Mouse (Mus musculus) adrenal gland, adult (tissue): Measurements from ENCODE around the gene Ing4.
"Not testable (repeated sequence)": the region's sequence is repeated elsewhere in the genome, so short reads cannot be mapped to it uniquely, and the experiment has no call there.

Source experiments
- DNase-seq, 2 experiments: peaks; one replicate each; pipeline ENCODE4 v3.0.0; 2022 to 2023; ENCODE audit warnings: low spot score in 1 of 2; ENCODE audit not compliant: inconsistent age in 2 of 2

Gene Ing4

DNA sequence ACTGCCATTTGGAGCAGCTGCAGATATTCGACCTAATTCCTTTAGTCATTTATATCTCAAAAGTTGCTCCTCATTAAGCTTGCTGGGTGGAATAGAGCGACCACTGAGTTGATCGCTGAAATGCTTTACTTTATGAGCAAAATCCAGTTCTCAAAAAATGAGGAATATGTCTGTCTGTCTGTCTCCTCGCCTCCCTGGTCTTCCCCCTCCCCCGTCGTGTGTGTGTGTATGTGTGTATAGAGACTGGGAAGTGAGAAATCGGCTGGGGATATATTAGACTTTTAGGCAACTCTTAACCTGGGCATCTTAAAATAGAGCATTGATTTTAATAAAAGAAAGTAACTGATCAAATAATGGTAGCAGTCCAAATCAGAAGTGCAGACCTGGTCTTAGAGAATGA is 661 bp downstream of the Ing4 start:
- DNase-seq = peak in 1 of 2 experiments; percentile 46

DNA sequence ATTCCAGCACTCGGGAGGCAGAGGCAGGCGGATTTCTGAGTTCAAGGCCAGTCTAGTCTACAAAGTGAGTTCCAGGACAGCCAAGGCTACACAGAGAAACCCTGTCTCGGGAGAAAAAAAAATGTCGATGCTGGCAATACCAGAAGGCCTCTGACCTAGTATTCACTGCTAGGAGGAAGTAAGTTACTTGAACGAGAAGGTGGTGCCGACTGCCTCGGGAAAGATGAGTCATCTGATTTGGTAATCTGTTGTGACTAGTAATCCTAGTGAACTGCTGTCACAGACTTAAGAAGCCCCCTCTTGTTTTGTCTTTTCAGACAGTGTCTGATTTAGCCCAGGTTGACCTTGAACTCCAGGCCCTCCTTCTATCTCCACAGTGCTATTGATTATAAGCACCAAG is 1.5 kb downstream of the Ing4 start:
- peak in 1 of 2 experiments; percentile 65 for DNase-seq

DNA sequence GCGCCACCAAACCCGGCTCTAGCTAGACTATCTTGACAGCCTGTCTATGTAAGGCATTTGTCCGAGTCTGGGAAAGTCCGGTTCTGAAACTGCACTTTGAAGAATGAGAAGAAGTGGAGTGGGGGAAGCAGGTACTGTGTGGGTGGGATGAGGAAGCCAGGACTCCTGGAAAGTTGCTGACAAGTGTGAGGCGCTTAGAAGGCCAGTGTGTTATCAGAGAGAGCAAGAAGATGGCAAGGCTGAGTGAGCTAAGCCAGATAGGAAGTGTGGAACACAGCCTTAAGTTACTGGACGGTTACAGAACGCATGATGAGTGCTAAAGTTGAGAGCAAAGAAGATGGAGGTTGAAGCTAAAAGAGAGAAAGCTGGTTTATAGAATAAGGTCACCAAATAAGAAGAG is 2.5 kb downstream of the Ing4 start:
- DNase-seq = no peak

DNA sequence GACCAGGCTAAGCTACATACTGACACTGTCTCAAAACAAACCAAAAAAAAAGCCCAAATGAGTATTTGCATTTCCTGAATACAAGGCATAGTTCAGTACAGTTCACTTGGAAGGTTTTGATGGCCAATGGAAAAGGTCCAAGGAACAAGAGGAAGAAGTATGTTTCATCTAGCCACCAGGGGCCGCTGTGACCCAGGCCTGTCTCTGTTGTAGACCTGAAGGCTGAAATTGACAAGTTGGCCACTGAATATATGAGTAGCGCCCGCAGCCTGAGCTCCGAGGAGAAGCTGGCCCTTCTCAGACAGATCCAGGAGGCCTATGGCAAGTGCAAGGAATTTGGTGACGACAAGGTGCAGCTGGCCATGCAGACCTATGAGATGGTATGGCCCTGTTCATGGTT is 7.1 kb downstream of the Ing4 start:
- DNase-seq = peak; percentile 80 to 91

DNA sequence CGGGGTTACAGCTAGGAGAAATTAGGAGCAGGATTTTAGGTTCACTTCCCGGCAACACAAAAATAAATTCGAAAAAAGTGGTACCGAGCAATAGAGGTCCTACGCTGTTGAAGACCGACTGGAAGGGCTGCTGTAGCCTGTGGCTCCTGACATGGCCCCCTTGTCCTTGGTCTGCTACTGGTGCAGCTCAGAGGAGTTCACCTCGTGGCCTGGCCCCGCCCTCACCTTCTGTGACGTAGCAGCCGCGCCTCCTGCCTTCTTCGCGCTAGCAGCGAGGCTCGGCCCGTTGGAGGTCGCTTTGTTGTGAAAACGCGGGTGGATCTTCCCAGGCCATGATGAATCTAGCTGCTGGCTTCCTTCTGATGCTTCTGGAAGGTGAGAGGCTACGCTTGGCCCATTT is 10.1 kb downstream of the Ing4 start, which contains the start of gene Acrbp:
TSS of gene Acrbp (plus strand) at position 12 of the 400 bp plus-strand sequence.
- DNase-seq = no peak

DNA sequence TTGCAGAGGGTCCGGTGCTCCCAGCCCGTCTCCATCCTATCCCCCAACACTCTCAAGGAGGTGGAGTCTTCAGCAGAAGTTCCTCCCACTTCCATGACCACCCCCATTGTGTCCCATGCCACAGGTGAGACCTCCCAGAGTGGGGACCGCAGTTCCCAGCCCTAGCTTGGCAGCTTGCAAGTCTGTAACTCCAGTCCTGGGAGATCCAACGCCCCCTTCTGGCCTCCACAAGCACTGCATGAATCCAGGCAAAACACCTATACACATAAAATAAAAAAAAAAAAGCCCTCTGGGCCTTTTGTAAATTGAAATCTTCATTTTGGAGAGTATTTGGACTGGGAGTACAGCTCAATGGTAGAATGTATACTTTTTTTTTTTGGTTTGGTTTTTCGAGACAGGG is 11.7 kb downstream of the Ing4 start:
- no peak for DNase-seq

DNA sequence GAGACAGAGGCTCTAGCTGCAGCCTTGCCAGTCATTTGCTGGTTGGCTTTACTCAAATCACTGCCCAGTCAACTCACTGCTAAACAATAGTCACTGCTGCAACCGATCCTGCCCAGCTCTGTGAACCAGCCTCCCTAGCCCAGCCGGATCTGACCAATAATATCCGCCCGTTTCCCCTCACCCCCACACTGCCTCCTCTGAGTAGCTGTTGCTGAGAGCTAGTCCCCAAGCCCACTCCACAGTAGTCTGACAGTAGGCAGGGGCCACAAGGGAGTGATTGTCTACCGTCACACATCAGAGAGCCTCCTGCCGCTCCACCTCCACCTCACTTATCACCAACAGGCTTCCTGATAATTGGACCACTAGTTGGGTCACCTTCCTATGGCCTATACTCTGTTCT is 21.9 kb downstream of the Ing4 start:
- DNase-seq = no peak

DNA sequence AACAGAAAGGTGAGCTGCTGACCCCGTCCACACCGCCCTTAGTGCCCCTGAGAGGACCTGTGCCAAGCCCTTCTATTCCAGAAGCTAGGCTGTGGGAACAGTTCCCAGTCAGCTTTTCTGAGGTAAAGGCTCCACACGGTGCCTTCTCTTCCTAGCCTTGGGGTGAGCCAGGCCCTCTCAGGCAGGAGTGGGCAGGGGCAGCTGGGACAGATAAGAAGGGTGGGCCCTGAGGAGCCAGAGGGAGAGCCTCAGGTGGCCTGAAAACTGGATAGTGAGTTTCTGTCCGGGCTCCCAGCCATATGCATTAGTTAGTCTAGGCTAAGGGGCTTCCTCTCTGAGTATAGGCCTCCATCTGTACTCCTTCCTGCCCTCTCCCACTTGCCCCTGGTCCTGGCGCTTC is 23.0 kb downstream of the Ing4 start:
- no peak for DNase-seq

DNA sequence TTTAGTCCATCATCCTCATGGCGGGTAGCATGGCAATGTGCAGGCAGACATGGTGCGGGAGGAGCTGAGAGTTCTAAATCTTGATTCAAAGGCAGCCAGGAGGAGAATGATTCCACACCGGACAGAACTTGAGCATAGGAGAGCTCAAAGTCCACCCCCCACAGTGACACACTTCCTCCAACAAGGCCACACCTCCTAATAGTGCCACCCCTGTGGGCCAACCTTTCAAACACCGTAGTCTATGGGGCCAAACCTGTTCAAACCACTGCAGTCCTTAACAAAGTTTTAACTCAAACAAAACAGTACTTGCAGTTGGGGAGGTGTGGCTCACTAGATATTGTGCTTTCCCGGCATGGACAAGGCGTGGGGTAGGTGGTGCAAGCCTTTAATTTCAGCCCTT is 24.3 kb downstream of the Ing4 start:
- DNase-seq = no peak

DNA sequence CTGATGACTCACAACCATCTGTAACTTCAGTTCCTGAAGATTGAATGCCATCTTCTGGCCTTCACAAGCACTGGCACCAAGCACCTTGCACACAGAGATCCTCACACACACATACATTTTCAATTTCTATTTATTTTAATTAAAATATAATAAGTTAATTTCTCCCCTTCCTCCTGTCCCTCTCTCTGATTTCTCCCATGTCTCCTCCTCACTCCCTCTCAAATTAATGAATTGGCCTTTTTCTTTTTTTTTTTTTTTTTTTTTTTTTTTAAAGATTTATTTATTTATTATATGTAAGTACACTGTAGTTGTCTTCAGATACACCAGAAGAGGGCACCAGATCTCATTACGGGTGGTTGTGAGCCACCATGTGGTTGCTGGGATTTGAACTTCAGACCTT is 25.7 kb downstream of the Ing4 start:
- DNase-seq = not testable (repeated sequence)

DNA sequence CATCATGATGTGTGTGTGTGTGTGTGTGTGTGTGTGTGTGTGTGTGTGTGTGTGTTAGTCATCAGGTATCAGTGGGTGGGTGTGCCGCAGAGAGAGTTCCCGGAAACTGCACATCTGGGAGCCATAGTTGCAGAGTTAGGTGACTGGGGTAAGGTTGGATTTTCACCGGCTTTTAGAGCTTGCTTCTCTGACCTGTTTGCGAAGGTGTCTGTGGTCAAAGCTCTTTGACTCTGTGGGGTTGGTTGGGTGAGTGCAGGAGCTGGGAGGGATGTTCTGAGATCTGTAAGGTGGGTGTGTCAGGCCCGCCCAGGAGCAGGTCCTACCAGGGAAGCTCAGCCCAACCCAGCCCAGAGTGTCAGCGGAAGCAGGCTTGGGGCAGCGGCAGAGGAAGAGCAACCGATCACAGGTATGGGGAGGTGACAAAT is 28.0 kb downstream of the Ing4 start, which contains the start of gene Lpar5:
TSS of gene Lpar5 (plus strand) at position 350 of the 425 bp plus-strand sequence.
- DNase-seq = no peak

DNA sequence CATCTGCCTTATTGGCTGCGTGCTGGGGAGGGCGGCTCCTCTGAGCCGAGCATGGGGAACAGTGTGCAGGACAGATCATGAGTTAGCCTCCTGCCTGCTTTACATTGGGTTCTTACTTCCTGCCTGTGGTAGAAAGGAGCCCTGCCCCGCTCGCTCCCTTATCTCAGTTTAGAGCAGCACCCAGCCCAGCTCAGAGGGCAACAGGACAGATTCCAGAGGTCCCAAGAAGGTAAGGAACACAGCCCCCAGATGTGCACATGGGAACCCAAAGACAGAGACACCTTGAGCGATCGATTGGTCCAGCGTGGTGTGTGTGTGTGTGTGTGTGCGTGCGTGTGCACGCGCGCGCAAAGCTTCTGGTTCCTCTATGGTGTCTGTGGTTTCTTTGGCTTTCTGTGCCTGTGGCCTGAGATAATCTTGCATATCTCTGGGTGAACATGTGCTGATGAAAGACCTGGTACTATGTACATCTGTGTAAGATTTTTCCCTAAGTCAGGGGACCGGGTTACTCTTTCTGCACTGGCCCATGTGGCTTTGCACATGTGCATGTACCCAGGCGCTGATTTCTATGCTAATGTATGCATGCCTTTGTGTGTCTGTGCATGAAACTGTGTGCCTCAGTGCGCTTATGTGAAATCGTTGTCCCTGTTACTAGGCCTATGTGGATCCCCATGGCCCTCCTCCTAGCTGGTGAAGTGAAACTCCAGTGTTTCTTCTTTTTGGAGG is 31.8 kb downstream of the Ing4 start:
- no peak for DNase-seq

DNA sequence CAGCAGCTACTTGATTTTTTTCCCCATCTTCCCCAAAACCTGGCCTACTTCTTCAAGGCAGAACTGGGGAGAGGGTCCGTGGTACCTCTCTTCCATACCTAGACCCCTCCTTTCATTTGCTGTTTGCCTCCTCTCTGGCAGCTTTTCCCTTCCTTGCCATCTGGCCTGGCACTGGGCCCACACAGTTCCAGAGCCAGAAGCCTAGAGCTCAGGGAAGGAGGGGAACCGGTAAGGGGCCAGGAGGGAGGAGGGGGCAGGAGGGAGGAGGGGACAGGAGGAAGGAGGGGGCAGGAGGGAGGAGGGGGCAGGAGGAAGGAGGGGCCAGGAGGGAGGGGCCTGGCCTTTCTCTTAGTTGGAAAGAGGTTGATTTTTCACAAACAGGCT is 32.3 kb downstream of the Ing4 start:
- peak in 1 of 2 experiments; percentile 64 for DNase-seq

DNA sequence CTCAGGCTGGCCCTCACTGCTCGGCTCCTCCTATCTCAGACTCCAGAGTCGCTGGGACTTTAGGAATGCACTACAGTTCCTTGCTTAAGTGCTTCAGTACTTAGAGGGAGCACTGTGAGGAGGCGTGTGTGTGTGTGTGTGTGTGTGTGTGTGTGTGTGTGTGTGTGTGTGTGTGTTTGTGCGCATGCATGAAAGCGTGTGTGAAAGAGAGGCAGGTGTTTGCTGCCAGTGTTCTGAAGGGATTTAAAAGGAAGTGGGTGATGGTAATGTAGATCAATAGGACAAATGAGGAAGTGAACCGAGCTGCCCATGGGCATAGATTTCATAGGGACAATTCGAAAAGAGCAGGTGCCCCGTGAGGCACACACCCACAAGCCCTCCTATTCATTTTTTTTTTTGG is 34.3 kb downstream of the Ing4 start:
- DNase-seq = no peak

DNA sequence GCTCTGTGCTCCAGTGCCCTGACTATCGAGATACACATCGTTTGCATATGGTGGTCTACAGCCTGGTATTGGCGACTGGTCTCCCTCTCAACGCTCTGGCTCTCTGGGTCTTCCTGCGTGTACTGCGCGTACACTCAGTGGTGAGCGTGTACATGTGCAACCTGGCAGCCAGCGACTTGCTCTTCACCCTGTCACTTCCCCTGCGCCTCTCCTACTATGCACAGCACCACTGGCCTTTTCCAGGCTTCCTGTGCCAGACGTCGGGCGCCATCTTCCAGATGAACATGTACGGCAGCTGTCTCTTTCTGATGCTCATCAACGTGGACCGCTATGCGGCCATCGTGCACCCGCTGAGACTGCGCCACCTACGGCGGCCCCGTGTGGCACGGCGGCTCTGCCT is 41.8 kb downstream of the Ing4 start:
- no peak for DNase-seq

DNA sequence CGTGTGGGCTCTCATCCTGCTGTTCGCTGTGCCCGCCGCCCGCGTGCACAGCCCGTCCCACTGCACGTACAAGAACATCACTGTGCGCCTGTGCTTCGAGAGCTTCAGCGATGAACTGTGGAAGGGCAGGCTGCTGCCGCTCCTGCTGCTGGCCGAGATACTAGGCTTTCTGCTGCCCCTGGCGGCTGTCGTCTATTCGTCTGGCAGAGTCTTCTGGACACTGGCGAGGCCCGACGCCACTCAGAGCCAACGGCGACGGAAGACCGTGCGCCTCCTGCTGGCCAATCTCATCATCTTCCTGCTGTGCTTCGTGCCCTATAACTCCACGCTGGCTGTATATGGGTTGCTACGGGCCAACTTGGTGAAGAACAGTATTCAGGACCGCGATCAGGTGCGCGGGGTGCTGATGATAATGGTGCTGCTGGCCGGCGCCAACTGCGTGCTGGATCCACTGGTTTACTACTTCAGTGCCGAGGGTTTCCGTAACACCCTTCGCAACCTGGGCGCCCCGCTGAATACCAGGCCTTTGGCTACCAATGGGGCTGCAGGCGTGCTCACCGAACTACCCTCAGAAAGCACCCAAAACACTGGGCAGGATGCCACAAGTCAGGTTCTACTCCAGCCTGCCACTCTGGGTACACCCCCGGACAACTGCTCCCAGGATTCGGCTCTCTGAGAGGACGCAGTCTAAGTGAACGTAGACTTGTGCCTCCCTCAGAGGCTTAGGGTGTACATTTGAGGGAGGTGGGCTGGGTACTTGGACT is 42.4 kb downstream of the Ing4 start:
- DNase-seq = peak; percentile 93 to 96

DNA sequence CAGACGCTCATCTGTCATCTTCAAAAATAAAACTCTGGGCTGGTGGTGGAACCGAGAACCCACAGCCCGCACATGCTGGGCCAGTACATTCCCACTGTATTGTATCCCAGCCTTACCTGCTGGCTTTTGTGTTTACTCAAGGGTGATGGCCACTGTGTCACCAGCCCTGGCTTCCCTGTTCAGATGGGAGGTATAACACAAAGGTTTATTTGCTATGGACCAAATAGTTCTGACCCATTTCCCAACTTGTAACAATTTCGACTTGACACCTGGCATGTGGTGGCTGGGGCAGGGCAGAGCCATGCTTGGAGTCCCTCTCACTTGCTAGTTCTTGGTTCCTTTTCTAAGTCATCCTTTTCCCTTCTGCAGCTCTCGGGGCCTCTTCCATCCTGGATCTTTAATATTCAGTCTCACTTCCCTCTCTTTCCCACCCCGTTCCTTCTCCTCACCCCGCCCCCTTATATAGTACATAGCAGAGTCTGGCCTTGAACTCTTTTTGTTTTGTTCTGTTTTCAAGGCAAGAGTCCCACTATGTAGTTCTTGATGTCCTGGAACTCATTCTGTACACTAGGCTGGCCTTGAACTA is 43.3 kb downstream of the Ing4 start:
- peak in 1 of 2 experiments; percentile 28 for DNase-seq

DNA sequence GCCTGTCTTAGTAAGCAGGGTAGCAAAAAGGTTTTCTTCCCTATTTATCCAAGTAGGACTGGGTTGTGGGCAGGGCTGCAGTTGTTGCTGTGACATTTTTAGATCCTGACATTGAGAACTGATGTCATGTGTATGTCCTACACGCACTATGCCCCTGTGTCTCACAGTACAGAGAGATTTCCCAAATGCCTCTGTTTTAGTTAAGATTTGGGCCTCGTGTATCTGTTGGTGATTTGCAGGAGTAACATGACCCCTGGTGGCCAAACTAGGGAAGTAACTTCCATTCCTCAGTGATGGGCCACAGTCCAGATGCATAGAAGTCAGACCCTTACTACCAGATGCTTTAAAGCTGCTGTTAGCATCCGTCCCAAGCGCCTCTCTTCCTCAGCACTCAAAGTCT is 44.9 kb downstream of the Ing4 start:
- DNase-seq = peak; percentile 68 to 91

DNA sequence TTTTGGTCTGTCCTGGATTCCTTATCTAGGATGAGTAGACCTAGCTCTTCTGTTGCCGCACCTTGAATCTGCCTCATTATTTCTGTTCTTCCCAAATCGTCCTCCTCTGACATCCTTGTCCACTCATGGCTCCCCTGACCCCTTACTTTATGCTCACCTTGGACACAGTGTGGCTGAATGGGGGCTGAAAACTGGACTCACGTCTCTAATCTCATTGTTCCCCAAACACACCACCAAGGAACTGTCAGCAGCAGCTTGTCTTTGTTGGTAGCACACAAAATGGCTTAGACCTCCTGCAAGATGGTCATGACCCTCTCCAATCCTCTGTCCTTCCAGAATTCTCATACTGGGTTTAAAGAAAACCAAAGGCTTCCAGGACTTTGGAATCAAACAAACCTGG is 48.4 kb downstream of the Ing4 start:
- DNase-seq = peak in 1 of 2 experiments; percentile 48

DNA sequence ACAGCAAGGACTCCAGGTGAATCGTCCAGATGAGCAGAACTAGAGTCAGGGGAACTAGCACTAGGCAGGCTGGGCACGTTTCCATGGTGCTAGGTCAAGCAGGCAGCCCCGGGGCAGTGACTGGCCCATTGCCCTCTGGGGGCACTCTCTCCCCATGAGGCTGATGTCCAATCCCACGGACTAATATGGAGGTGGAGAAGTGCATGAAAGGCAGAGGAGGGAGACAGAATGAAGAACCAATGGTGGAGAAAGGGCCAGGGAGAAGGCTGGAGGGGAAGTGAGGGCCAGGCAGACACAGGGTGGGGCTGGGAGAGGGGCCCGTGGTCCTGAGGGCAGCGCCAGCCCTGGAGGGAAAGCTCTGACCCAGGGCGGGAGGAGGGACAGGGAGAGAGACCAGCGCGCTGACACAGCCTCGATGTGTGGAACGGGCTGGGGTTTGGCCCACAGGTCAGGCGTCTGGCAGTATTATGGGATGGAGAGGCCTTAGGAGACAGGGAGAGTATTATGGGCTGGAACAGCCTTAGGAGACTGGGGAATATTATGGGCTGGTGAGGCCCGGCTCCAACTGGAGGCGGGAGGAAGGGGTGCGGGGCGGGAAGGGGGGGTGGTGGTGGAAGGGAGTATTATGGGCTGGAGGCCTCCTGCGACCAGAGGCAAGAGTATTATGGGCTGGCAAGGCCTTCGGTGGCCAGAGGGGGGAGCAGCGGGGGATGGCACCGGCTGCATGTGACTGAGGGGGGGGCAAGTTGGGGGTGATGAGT is 49.2 kb downstream of the Ing4 start:
- peak; percentile 88 to 95 for DNase-seq
